Mouse (Mus musculus) thymus, postnatal 0 days (tissue): ENCODE results near the gene Gps1. TPM values are rescaled to one million over a fixed set of nuclear protein-coding genes. Genes with fewer than 3 reads are reported as not detected.
"Not testable (repeated sequence)": the region's sequence is repeated elsewhere in the genome, so short reads cannot be mapped to it uniquely, and the experiment has no call there.

ENCODE experiments used
- DNase-seq: peaks from one replicate; pipeline ENCODE4 v3.0.0-alpha.2; 2015; ENCODE audit warnings: low spot score
- polyA plus RNA-seq: library from polyadenylated mRNA; unstranded; fragments of >200 nt; fragmentation: Nextera tagmentation; extraction: Ambion mirVana; gene quantifications from 2 replicates; pipeline ENCODE4 v1.2.1, GENCODE M21; 2015

Gps1 gene
- polyA plus RNA-seq, result 130 and 134 TPM in 2 replicates

- DNase-seq, result peak; percentile 82
Observed at GRCm38 (mm10) chr11:120784064-120784791, at the start of gene Gps1, which contains the start of gene Rfng. Gene Gps1 (plus strand): TSS chr11:120784272. Gene Rfng (minus strand): TSS chr11:120784207.

- DNase-seq, result no peak
Observed at GRCm38 (mm10) chr11:120736424-120736823, 47.6 kb upstream of the Gps1 start.

- DNase-seq, result no peak
Observed at GRCm38 (mm10) chr11:120740981-120741380, 43.1 kb upstream of the Gps1 start.

GRCm38 (mm10) chr11:120744121-120744701 is 39.9 kb upstream of the Gps1 start:
- no peak for DNase-seq

- DNase-seq, result no peak
Observed at GRCm38 (mm10) chr11:120747974-120748373, 36.1 kb upstream of the Gps1 start.

GRCm38 (mm10) chr11:120749430-120749829 is 34.6 kb upstream of the Gps1 start:
- peak; percentile 51 for DNase-seq

GRCm38 (mm10) chr11:120751606-120752005 is 32.5 kb upstream of the Gps1 start:
- no peak for DNase-seq

- no peak for DNase-seq
Observed at GRCm38 (mm10) chr11:120760236-120760635, 23.8 kb upstream of the Gps1 start.

GRCm38 (mm10) chr11:120761811-120762671 is 22.0 kb upstream of the Gps1 start:
- no peak for DNase-seq

GRCm38 (mm10) chr11:120762672-120763041 is 21.4 kb upstream of the Gps1 start, which contains the start of gene Hmga1b:
Gene Hmga1b (plus strand): TSS chr11:120762794.
- not testable (repeated sequence) for DNase-seq

- not testable (repeated sequence) for DNase-seq
Observed at GRCm38 (mm10) chr11:120763121-120763999, 20.7 kb upstream of the Gps1 start.

- not testable (repeated sequence) for DNase-seq
Observed at GRCm38 (mm10) chr11:120767023-120767422, 17.0 kb upstream of the Gps1 start.

- DNase-seq, result no peak
Observed at GRCm38 (mm10) chr11:120768206-120768605, 15.9 kb upstream of the Gps1 start.

GRCm38 (mm10) chr11:120772749-120773148 is 11.3 kb upstream of the Gps1 start:
- DNase-seq, result no peak

- no peak for DNase-seq
Observed at GRCm38 (mm10) chr11:120773463-120774190, 10.4 kb upstream of the Gps1 start.

- peak; percentile 94 for DNase-seq
Observed at GRCm38 (mm10) chr11:120775774-120776469, 8.2 kb upstream of the Gps1 start.

GRCm38 (mm10) chr11:120777123-120777522 is 6.9 kb upstream of the Gps1 start:
- DNase-seq, result no peak

- no peak for DNase-seq
Observed at GRCm38 (mm10) chr11:120779876-120780275, 4.2 kb upstream of the Gps1 start.

- not testable (repeated sequence) for DNase-seq
Observed at GRCm38 (mm10) chr11:120781361-120781760, 2.7 kb upstream of the Gps1 start.
